Mouse (Mus musculus): Measurements from ENCODE around the gene Rbm20. TPM values are rescaled to one million over a fixed set of nuclear protein-coding genes. Genes with fewer than 3 reads are reported as not detected.

The Rbm20 gene
- polyA plus RNA-seq, 1 experiment: 3.1 TPM

- Histone ChIP-seq H3K4me1 (ENCODE audit: control insufficient read depth, insufficient read depth, low read length) (peaks cover 4% of the 10 kb centered on the region; the same call in 1 of the 2 replicates), H3K27me3 (ENCODE audit: control insufficient read depth, insufficient read depth, low read length) (no peaks in the 10 kb centered on the region), H3K27ac (ENCODE audit: insufficient read depth, low read length) (no peak overlapping the region), H3K4me3 (replicated peaks; ENCODE audit: insufficient read depth, low read depth, low read length) (no peak overlapping the region)
- DNase-seq: no peak
- WGBS: 82% methylated on average over 25 of the region's 25 CpGs
- no peak for TF ChIP-seq POLR2A (IDR thresholded peaks at IDR 0.05; ENCODE audit: borderline replicate concordance, insufficient read depth, low read length)
- TF ChIP-seq CTCF (IDR thresholded peaks at IDR 0.05; ENCODE audit: borderline replicate concordance, insufficient read depth, low read depth, low read length): no peak
Measured at GRCm38 (mm10) chr19:53898970-53899900, 222.1 kb downstream of the Rbm20 start.

GRCm38 (mm10) chr19:53899941-53900610, 223.0 kb downstream of the Rbm20 start:
- H3K27ac ChIP-seq (ENCODE audit: insufficient read depth, low read length): no peak overlapping the region
- TF ChIP-seq CTCF (IDR thresholded peaks at IDR 0.05; ENCODE audit: borderline replicate concordance, insufficient read depth, low read depth, low read length): no peak
- no peak for TF ChIP-seq POLR2A (IDR thresholded peaks at IDR 0.05; ENCODE audit: borderline replicate concordance, insufficient read depth, low read length)
- H3K4me3 ChIP-seq (replicated peaks; ENCODE audit: insufficient read depth, low read depth, low read length): no peak overlapping the region
- H3K27me3 ChIP-seq (ENCODE audit: control insufficient read depth, insufficient read depth, low read length): no peaks in the 10 kb centered on the region
- no peak for DNase-seq
- H3K4me1 ChIP-seq (ENCODE audit: control insufficient read depth, insufficient read depth, low read length): peaks cover 4% of the 10 kb centered on the region; the same call in 1 of the 2 replicates
- WGBS: 88% methylated on average over 14 of the region's 14 CpGs

GRCm38 (mm10) chr19:53901931-53902738, 225.0 kb downstream of the Rbm20 start:
- peaks cover 9% of the 10 kb centered on the region for H3K4me1 ChIP-seq (ENCODE audit: control insufficient read depth, insufficient read depth, low read length)
- peak overlapping the region; percentile 61 for H3K4me3 ChIP-seq (replicated peaks; ENCODE audit: insufficient read depth, low read depth, low read length)
- H3K27me3 ChIP-seq (ENCODE audit: control insufficient read depth, insufficient read depth, low read length): no peaks in the 10 kb centered on the region
- DNase-seq: peak in 1 of 2 experiments; percentile 22
- peak overlapping the region; percentile 77 for H3K27ac ChIP-seq (ENCODE audit: insufficient read depth, low read length)
- 45% methylated on average over 15 of the region's 15 CpGs for WGBS
- TF ChIP-seq CTCF (IDR thresholded peaks at IDR 0.05; ENCODE audit: borderline replicate concordance, insufficient read depth, low read depth, low read length) (no peak), POLR2A (IDR thresholded peaks at IDR 0.05; ENCODE audit: borderline replicate concordance, insufficient read depth, low read length) (no peak)

GRCm38 (mm10) chr19:53902739-53903487, 225.8 kb downstream of the Rbm20 start:
- peak; percentile 94 to 97 for DNase-seq
- peak overlapping the region; percentile 77 for H3K27ac ChIP-seq (ENCODE audit: insufficient read depth, low read length)
- no peaks in the 10 kb centered on the region for H3K27me3 ChIP-seq (ENCODE audit: control insufficient read depth, insufficient read depth, low read length)
- 2% methylated on average over 61 of the region's 61 CpGs for WGBS
- no peak for TF ChIP-seq CTCF (IDR thresholded peaks at IDR 0.05; ENCODE audit: borderline replicate concordance, insufficient read depth, low read depth, low read length)
- TF ChIP-seq POLR2A (IDR thresholded peaks at IDR 0.05; ENCODE audit: borderline replicate concordance, insufficient read depth, low read length): peak; percentile 73
- peaks cover 9% of the 10 kb centered on the region for H3K4me1 ChIP-seq (ENCODE audit: control insufficient read depth, insufficient read depth, low read length)
- peak overlapping the region; percentile 61 for H3K4me3 ChIP-seq (replicated peaks; ENCODE audit: insufficient read depth, low read depth, low read length)

GRCm38 (mm10) chr19:53903507-53904321, 226.6 kb downstream of the Rbm20 start:
- peak overlapping the region; percentile 65 for H3K27ac ChIP-seq (ENCODE audit: insufficient read depth, low read length)
- WGBS: 1% methylated on average over 82 of the region's 83 CpGs
- H3K4me3 ChIP-seq (replicated peaks; ENCODE audit: insufficient read depth, low read depth, low read length): peak overlapping the region; percentile 61
- H3K27me3 ChIP-seq (ENCODE audit: control insufficient read depth, insufficient read depth, low read length): no peaks in the 10 kb centered on the region
- peak; percentile 57 to 70 for DNase-seq
- TF ChIP-seq POLR2A (IDR thresholded peaks at IDR 0.05; ENCODE audit: borderline replicate concordance, insufficient read depth, low read length): no peak
- TF ChIP-seq CTCF (IDR thresholded peaks at IDR 0.05; ENCODE audit: borderline replicate concordance, insufficient read depth, low read depth, low read length): no peak
- H3K4me1 ChIP-seq (ENCODE audit: control insufficient read depth, insufficient read depth, low read length): peaks cover 9% of the 10 kb centered on the region

- H3K27ac ChIP-seq (ENCODE audit: insufficient read depth, low read length): no peak overlapping the region
- no peak for DNase-seq
- peaks cover 9% of the 10 kb centered on the region for H3K4me1 ChIP-seq (ENCODE audit: control insufficient read depth, insufficient read depth, low read length)
- 21% methylated on average over 7 of the region's 7 CpGs for WGBS
- H3K27me3 ChIP-seq (ENCODE audit: control insufficient read depth, insufficient read depth, low read length): no peaks in the 10 kb centered on the region
- TF ChIP-seq CTCF (IDR thresholded peaks at IDR 0.05; ENCODE audit: borderline replicate concordance, insufficient read depth, low read depth, low read length) (no peak), POLR2A (IDR thresholded peaks at IDR 0.05; ENCODE audit: borderline replicate concordance, insufficient read depth, low read length) (no peak)
- H3K4me3 ChIP-seq (replicated peaks; ENCODE audit: insufficient read depth, low read depth, low read length): no peak overlapping the region
Measured at GRCm38 (mm10) chr19:53904833-53905480, 227.9 kb downstream of the Rbm20 start.
